Comparison of ENCODE assay signal across 8 mouse cellular contexts in the genomic region with DNA sequence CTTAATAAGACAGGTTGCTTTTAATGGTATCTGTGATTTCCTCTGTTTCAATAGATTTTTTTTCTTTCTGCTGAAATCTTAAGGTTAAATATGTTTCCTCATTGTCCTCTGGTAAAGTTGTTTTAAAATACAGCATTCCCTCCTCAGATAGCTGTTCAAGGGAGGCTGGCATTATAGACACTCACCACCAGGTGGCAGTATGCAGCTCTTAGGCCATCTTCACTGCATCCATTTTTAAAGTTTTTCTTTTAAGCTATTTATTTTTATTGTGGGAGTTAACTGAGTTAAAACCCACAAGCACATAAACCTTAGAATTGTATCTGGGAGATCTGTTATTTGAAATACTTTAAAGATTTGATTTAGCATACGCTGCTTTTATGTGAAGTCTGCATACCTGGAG. TPM values are rescaled to one million over a fixed set of nuclear protein-coding genes. Genes with fewer than 3 reads are reported as not detected.
A peak's percentile ranks its signal among the peaks of the same experiment; 100 is the strongest.
DNase-seq lines count a peak whose midpoint lies in the region; ATAC-seq and TF ChIP-seq lines count a peak whose summit lies in the region.

No protein-coding gene starts in this region.

- no peaks in the 10 kb centered on the region for H3K4me1 ChIP-seq in neural tube, embryonic 11.5 days (ENCODE audit: control insufficient read depth, insufficient read depth, low read length)
- no peaks in the 10 kb centered on the region for H3K4me1 ChIP-seq in neural tube, embryonic 15.5 days
- H3K4me1 ChIP-seq in embryonic facial prominence, embryonic 14.5 days (ENCODE audit: control insufficient read depth, insufficient read depth, low read length), result no peaks in the 10 kb centered on the region
- H3K4me1 ChIP-seq in liver, postnatal 0 days (ENCODE audit: insufficient read depth), result no peaks in the 10 kb centered on the region

- 89% methylated on average over 1 of the region's 1 CpGs for WGBS in neural tube, embryonic 11.5 days
- WGBS in neural tube, embryonic 15.5 days, result 78% methylated on average over 1 of the region's 1 CpGs
- WGBS in embryonic facial prominence, embryonic 14.5 days, result 83% methylated on average over 1 of the region's 1 CpGs
- 79% methylated on average over 1 of the region's 1 CpGs for WGBS in liver, postnatal 0 days (ENCODE audit: insufficient replicate concordance)

- TF ChIP-seq CTCF in gastrocnemius, adult 2 months (IDR thresholded peaks at IDR 0.05), result peak; percentile 89
- TF ChIP-seq CTCF in liver, postnatal 0 days (IDR thresholded peaks at IDR 0.05; ENCODE audit: low read depth), result peak; percentile 80

- DNase-seq in gastrocnemius, adult 2 months, result peak; percentile 25
- no peak for DNase-seq in gastrocnemius, postnatal 36 days
- peak; percentile 51 for DNase-seq in neural tube, embryonic 11.5 days (ENCODE audit: low spot score)
- peak; percentile 56 for DNase-seq in embryonic facial prominence, embryonic 14.5 days (ENCODE audit: low spot score)
- DNase-seq in liver, postnatal 0 days, result peak; percentile 42
- peak; percentile 33 for DNase-seq in thymus, postnatal 14 days

- no peak overlapping the region for H3K27ac ChIP-seq in gastrocnemius, adult 2 months
- H3K27ac ChIP-seq in neural tube, embryonic 11.5 days (ENCODE audit: low read depth, low read length), result no peak overlapping the region
- no peak overlapping the region for H3K27ac ChIP-seq in neural tube, embryonic 15.5 days (replicated peaks)
- no peak overlapping the region for H3K27ac ChIP-seq in embryonic facial prominence, embryonic 14.5 days (replicated peaks; ENCODE audit: low read depth, low read length)
- H3K27ac ChIP-seq in liver, postnatal 0 days (ENCODE audit: low read depth), result no peak overlapping the region

- H3K9me3 ChIP-seq in neural tube, embryonic 11.5 days (ENCODE audit: control insufficient read depth, low read length), result no peaks in the 10 kb centered on the region
- H3K9me3 ChIP-seq in neural tube, embryonic 15.5 days (replicated peaks), result no peaks in the 10 kb centered on the region
- H3K9me3 ChIP-seq in embryonic facial prominence, embryonic 14.5 days (ENCODE audit: control insufficient read depth, low read length), result no peaks in the 10 kb centered on the region
- no peaks in the 10 kb centered on the region for H3K9me3 ChIP-seq in liver, postnatal 0 days (ENCODE audit: low read length)

- intact Hi-C loops in gastrocnemius, adult 2 months (cut with DNase I), result loop anchor here (1.0 to 5.0 kb wide), 3 partner anchors 457 to 1393 kb away; no protein-coding TSS in a partner anchor
- intact Hi-C loops in gastrocnemius, postnatal 36 days (cut with DNase I), result loop anchor here (10.0 kb wide), 1 partner anchor 1395 kb away; no protein-coding TSS in a partner anchor

- H3K4me2 ChIP-seq in neural tube, embryonic 11.5 days (ENCODE audit: low read depth), result no peak overlapping the region
- H3K4me2 ChIP-seq in neural tube, embryonic 15.5 days, result no peak overlapping the region
- H3K4me2 ChIP-seq in embryonic facial prominence, embryonic 14.5 days (ENCODE audit: low read depth, low read length), result no peak overlapping the region
- no peak overlapping the region for H3K4me2 ChIP-seq in liver, postnatal 0 days (ENCODE audit: low read depth, low read length)

- no peaks in the 10 kb centered on the region for H3K27me3 ChIP-seq in neural tube, embryonic 11.5 days (ENCODE audit: control insufficient read depth, insufficient read depth, low read length)
- no peaks in the 10 kb centered on the region for H3K27me3 ChIP-seq in neural tube, embryonic 15.5 days (replicated peaks)
- H3K27me3 ChIP-seq in embryonic facial prominence, embryonic 14.5 days (replicated peaks; ENCODE audit: control insufficient read depth, insufficient read depth, low read length), result no peaks in the 10 kb centered on the region
- H3K27me3 ChIP-seq in liver, postnatal 0 days (ENCODE audit: insufficient read depth, low read length), result no peaks in the 10 kb centered on the region

- ATAC-seq in neural tube, embryonic 11.5 days (ENCODE audit: insufficient read depth, low FRiP score, low TSS enrichment), result no peak
- no peak for ATAC-seq in neural tube, embryonic 15.5 days (ENCODE audit: low FRiP score)
- peak; percentile 62 for ATAC-seq in activated CD4-positive, CD25-positive, alpha-beta regulatory T cell, adult 4 months
- no peak for ATAC-seq in embryonic facial prominence, embryonic 14.5 days (ENCODE audit: low read depth)
- no peak for ATAC-seq in liver, postnatal 0 days

- H3K4me3 ChIP-seq in gastrocnemius, adult 2 months, result no peak overlapping the region
- H3K4me3 ChIP-seq in neural tube, embryonic 11.5 days (ENCODE audit: low read depth, low read length), result no peak overlapping the region
- no peak overlapping the region for H3K4me3 ChIP-seq in neural tube, embryonic 15.5 days (replicated peaks)
- H3K4me3 ChIP-seq in embryonic facial prominence, embryonic 14.5 days (ENCODE audit: low read depth, low read length), result no peak overlapping the region
- no peak overlapping the region for H3K4me3 ChIP-seq in liver, postnatal 0 days (ENCODE audit: low read depth, low read length)

- no peak overlapping the region for H3K9ac ChIP-seq in neural tube, embryonic 11.5 days (ENCODE audit: low read length)
- H3K9ac ChIP-seq in neural tube, embryonic 15.5 days (replicated peaks), result no peak overlapping the region
- no peak overlapping the region for H3K9ac ChIP-seq in embryonic facial prominence, embryonic 14.5 days (ENCODE audit: low read depth, low read length)
- no peak overlapping the region for H3K9ac ChIP-seq in liver, postnatal 0 days (replicated peaks)

- TF ChIP-seq EP300 in liver, postnatal 0 days (IDR thresholded peaks at IDR 0.05; ENCODE audit: low read depth), result no peak

- H3K36me3 ChIP-seq in neural tube, embryonic 11.5 days (ENCODE audit: control insufficient read depth, insufficient read depth, low read length), result no peaks in the 10 kb centered on the region
- no peaks in the 10 kb centered on the region for H3K36me3 ChIP-seq in neural tube, embryonic 15.5 days
- H3K36me3 ChIP-seq in embryonic facial prominence, embryonic 14.5 days (ENCODE audit: control insufficient read depth, insufficient read depth, low read length), result no peaks in the 10 kb centered on the region
- H3K36me3 ChIP-seq in liver, postnatal 0 days (replicated peaks; ENCODE audit: insufficient read depth, low read length), result no peaks in the 10 kb centered on the region

RNA-seq across cellular contexts. Expression of a gene that starts 7.1 kb away (rescaled TPM):
- 10 to 100 TPM; 14.6 to 36.1 TPM for total RNA-seq in gastrocnemius, adult 2 months (2021)
- 10 to 100 TPM; 10.8 to 19.7 TPM for total RNA-seq in gastrocnemius, postnatal 36 days (2021)
- polyA plus RNA-seq in neural tube, embryonic 11.5 days (2014; fragmentation: Nextera tagmentation; extraction: Ambion mirVana), result 4.2 and 4.8 TPM in 2 replicates
- 10.6 and 12.5 TPM in 2 replicates for polyA plus RNA-seq in neural tube, embryonic 15.5 days (2015; fragmentation: Nextera tagmentation; extraction: Ambion mirVana)
- polyA plus RNA-seq in activated CD4-positive, CD25-positive, alpha-beta regulatory T cell, adult 4 months (2017; shearing (Covaris generic)), result 100 to 1,000 TPM; 446 to 456 TPM
- polyA plus RNA-seq in embryonic facial prominence, embryonic 14.5 days (2014; fragmentation: Nextera tagmentation; extraction: Ambion mirVana), result 14.9 and 16.6 TPM in 2 replicates
- polyA plus RNA-seq in liver, postnatal 0 days (2015; fragmentation: Nextera tagmentation; extraction: Ambion mirVana), result 0.82 and 1.1 TPM in 2 replicates

Comparison
In these comparisons a context has a peak if more than half of its experiments do, and no peak if none do; other contexts are left out.
1. DNase-seq: peak in gastrocnemius, adult 2 months (single experiment), neural tube, embryonic 11.5 days (single experiment), embryonic facial prominence, embryonic 14.5 days (single experiment), liver, postnatal 0 days (single experiment) and thymus, postnatal 14 days (single experiment); none in gastrocnemius, postnatal 36 days (0 of 2).
2. RNA of a gene that starts 7.1 kb away (polyA plus RNA-seq): 446 to 456 TPM in activated CD4-positive, CD25-positive, alpha-beta regulatory T cell, adult 4 months; 14.9 to 16.6 TPM in embryonic facial prominence, embryonic 14.5 days, 10.6 to 12.5 TPM in neural tube, embryonic 15.5 days, 4.2 to 4.8 TPM in neural tube, embryonic 11.5 days and 0.82 to 1.1 TPM in liver, postnatal 0 days; every median in the first group is over 10 times any median in the second.